Mouse (Mus musculus) forebrain, embryonic 16.5 days (tissue): ENCODE data around the gene Ceacam16. TPM values are rescaled to one million over a fixed set of nuclear protein-coding genes. Genes with fewer than 3 reads are reported as not detected.
A peak's percentile ranks its signal among the peaks of the same experiment; 100 is the strongest.

ENCODE experiments used
- ATAC-seq: fragments of 200-750 bp; cut with Nextera tagmentation; 2 replicates; pipeline ENCODE4 v1.8.0; 2017; ENCODE audit warnings: mild to moderate bottlenecking, moderate library complexity
- H3K27ac ChIP-seq: fragments of 300-500 bp; sonication (generic); 2 replicates; pipeline ENCODE4 v1.5.1; 2014; ENCODE audit warnings: low read length, control low read depth
- H3K27me3 ChIP-seq: fragments of 300-500 bp; sonication (generic); replicated peaks from 2 replicates; pipeline ENCODE4 v1.6.1; 2014; ENCODE audit warnings: low read length; ENCODE audit not compliant: control insufficient read depth, insufficient read depth
- H3K36me3 ChIP-seq: fragments of 300-500 bp; sonication (generic); 2 replicates; pipeline ENCODE4 v1.6.1; 2014; ENCODE audit not compliant: control insufficient read depth, insufficient read depth
- H3K4me1 ChIP-seq: fragments of 300-500 bp; sonication (generic); replicated peaks from 2 replicates; pipeline ENCODE4 v1.6.1; 2014; ENCODE audit warnings: low read length; ENCODE audit not compliant: control insufficient read depth, insufficient read depth
- H3K4me2 ChIP-seq: fragments of 300-500 bp; sonication (generic); 2 replicates; pipeline ENCODE4 v1.6.1; 2014; ENCODE audit warnings: mild to moderate bottlenecking, low read length, control low read depth
- H3K4me3 ChIP-seq: fragments of 300-500 bp; sonication (generic); replicated peaks from 2 replicates; pipeline ENCODE4 v1.5.1; 2014; ENCODE audit warnings: mild to moderate bottlenecking, low read length, control low read depth
- H3K9ac ChIP-seq: fragments of 300-500 bp; sonication (generic); replicated peaks from 2 replicates; pipeline ENCODE4 v1.6.1; 2014; ENCODE audit warnings: low read depth, low read length, control low read depth
- H3K9me3 ChIP-seq: fragments of 300-500 bp; sonication (generic); 2 replicates; pipeline ENCODE4 v1.6.1; 2016; ENCODE audit warnings: low read length; ENCODE audit not compliant: control insufficient read depth
- WGBS: fragments of 180-500 bp; shearing (Covaris S2); extraction: QIAGEN DNeasy Blood & Tissue Kit; methylation state at CpG from one replicate; pipeline ENCODE4 v1.1.7; 2014; 5-methylcytosine and 5-hydroxymethylcytosine counted together
- polyA plus RNA-seq: library from polyadenylated mRNA; unstranded; fragments of >200 nt; fragmentation: Nextera tagmentation; extraction: Ambion mirVana; gene quantifications from 2 replicates; pipeline ENCODE4 v1.2.1, GENCODE M21; 2015

Ceacam16 gene
- polyA plus RNA-seq, 1 experiment from 2014 or later, result 0.77 TPM

DNA sequence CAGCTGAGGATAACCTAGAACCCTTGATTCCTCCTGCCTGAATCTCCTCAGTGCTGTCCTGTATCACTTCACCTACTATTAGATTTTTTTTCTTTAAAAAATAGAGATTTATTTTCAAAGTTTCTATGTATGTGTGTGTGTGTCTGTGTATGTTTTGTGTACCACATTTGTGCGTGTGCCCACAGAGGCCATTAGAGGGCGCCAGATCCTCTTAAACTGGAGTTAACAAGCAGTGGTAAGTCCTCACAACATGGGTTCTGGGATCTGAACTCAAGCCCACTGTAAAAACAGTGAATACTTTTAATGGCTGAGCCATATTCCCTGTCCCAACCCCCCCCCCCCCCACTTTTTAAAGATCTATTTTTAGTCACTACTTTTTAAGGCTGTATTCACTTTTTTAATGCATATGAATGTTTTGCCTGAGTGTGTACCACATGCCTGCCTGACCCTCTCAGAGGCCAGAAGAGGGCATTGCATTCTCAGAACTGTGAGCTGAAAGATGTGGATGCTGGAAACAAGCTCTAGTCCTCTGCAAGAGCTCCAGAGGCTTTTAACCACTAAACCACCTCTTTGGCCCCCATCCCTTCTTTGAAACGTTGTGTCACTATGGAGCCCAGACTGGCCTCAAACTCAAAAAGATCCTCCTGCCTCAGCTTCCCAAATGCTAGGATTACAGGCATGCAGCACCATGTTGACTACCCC is 40.6 kb downstream of the Ceacam16 start:
- no peak for ATAC-seq
- peaks cover 2% of the 10 kb centered on the region; the same call in 1 of the 2 replicates for H3K9me3 ChIP-seq

GRCm38 (mm10) chr7:19818875-19819274 is 42.2 kb downstream of the Ceacam16 start:
- no peak overlapping the region for H3K4me2 ChIP-seq
- H3K27ac ChIP-seq, result no peak overlapping the region
- peaks cover 33% of the 10 kb centered on the region for H3K27me3 ChIP-seq
- H3K4me3 ChIP-seq, result no peak overlapping the region
- no peak overlapping the region for H3K9ac ChIP-seq
- H3K4me1 ChIP-seq, result peaks cover 22% of the 10 kb centered on the region
- WGBS, result 84% methylated on average over 7 of the region's 7 CpGs
- peaks cover 2% of the 10 kb centered on the region; the same call in 1 of the 2 replicates for H3K9me3 ChIP-seq
- ATAC-seq, result no peak
- no peaks in the 10 kb centered on the region for H3K36me3 ChIP-seq

More for the DNA sequence above, 40.6 kb downstream of the Ceacam16 start:
- Histone ChIP-seq H3K36me3 (no peaks in the 10 kb centered on the region), H3K9ac (no peak overlapping the region), H3K4me2 (no peak overlapping the region), H3K27ac (no peak overlapping the region), H3K4me3 (no peak overlapping the region), H3K4me1 (peaks cover 22% of the 10 kb centered on the region), H3K27me3 (peaks cover 36% of the 10 kb centered on the region)
- WGBS, result 77% methylated on average over 3 of the region's 3 CpGs

DNA sequence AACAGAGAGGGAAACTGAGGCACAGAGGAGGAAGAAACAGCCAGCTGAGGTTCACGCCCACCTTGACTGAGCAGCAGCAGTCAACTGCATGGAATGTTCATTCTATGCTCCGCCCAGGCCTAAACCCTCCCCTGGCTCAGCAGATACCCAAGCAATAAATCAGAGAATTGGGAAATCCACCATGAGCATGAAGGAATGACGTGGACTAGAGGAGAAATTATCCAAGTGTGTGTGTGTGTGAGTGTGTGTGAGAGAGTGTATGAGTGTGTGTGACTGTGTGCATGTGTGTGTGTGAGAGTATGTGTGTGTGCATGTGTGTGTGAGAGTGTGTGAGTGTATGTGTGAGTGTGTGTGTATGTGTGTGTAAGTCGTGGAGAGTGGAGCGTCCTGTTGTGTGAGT is 42.7 kb downstream of the Ceacam16 start:
- peaks cover 28% of the 10 kb centered on the region for H3K27me3 ChIP-seq
- WGBS, result 83% methylated on average over 5 of the region's 5 CpGs
- ATAC-seq, result no peak

GRCm38 (mm10) chr7:19817382-19818105 is 43.6 kb downstream of the Ceacam16 start:
- Histone ChIP-seq H3K4me2 (peak overlapping the region; percentile 28), H3K4me3 (no peak overlapping the region), H3K4me1 (peaks cover 20% of the 10 kb centered on the region), H3K27me3 (peaks cover 26% of the 10 kb centered on the region), H3K9ac (no peak overlapping the region; the same call in 1 of the 2 replicates), H3K36me3 (no peaks in the 10 kb centered on the region), H3K27ac (no peak overlapping the region), H3K9me3 (peaks cover 2% of the 10 kb centered on the region; the same call in 1 of the 2 replicates)
- WGBS, result 8% methylated on average over 15 of the region's 15 CpGs
- peak; percentile 15; the same call in 1 of the 2 replicates for ATAC-seq

More for the DNA sequence above, 42.7 kb downstream of the Ceacam16 start:
- Histone ChIP-seq H3K4me1 (peaks cover 22% of the 10 kb centered on the region), H3K4me2 (no peak overlapping the region), H3K27ac (no peak overlapping the region), H3K9ac (no peak overlapping the region), H3K4me3 (no peak overlapping the region), H3K36me3 (no peaks in the 10 kb centered on the region), H3K9me3 (peaks cover 2% of the 10 kb centered on the region; the same call in 1 of the 2 replicates)

DNA sequence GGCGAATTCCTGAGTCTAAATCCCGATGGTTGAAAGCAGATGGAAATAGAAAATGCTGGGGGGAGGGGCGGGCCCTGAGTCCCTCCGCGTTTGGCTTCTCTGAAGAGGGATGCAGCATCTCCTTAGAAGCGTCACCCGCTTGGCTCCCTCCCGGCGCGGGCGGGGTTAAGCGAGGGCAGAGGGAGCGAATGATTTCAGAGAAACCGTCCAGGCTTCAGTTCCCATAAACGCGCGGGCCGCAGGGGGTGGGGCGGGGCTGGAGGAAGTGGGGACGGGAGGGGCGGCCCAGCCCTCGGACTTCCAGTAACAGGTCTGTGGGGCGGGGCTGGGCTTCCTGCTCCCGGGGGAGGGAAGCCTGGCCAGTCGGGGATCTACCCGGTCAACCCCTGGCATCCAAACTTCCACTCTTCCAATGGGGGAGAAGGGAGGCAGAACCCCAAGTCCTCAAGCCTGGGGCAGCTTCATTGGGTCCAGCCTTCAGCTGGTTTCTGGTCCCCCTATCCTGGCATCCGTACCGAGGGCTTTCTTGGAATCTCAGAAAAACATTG is 44.8 kb downstream of the Ceacam16 start:
- peak overlapping the region; percentile 56 for H3K9ac ChIP-seq
- H3K4me2 ChIP-seq, result peak overlapping the region; percentile 69
- H3K36me3 ChIP-seq, result no peaks in the 10 kb centered on the region
- H3K4me1 ChIP-seq, result peaks cover 16% of the 10 kb centered on the region
- peaks cover 25% of the 10 kb centered on the region for H3K27me3 ChIP-seq
- under 1% methylated on average over 28 of the region's 28 CpGs for WGBS
- H3K9me3 ChIP-seq, result peaks cover 2% of the 10 kb centered on the region; the same call in 1 of the 2 replicates
- peak overlapping the region; percentile 47 for H3K4me3 ChIP-seq
- peak; percentile 56 for ATAC-seq
- H3K27ac ChIP-seq, result no peak overlapping the region

GRCm38 (mm10) chr7:19815296-19816223 is 45.5 kb downstream of the Ceacam16 start:
- no peak overlapping the region for H3K27ac ChIP-seq
- peak overlapping the region; percentile 69 for H3K4me2 ChIP-seq
- H3K4me3 ChIP-seq, result peak overlapping the region; percentile 47
- H3K9me3 ChIP-seq, result peaks cover 2% of the 10 kb centered on the region; the same call in 1 of the 2 replicates
- no peaks in the 10 kb centered on the region for H3K36me3 ChIP-seq
- peaks cover 21% of the 10 kb centered on the region for H3K4me1 ChIP-seq
- H3K27me3 ChIP-seq, result peaks cover 31% of the 10 kb centered on the region
- peak; percentile 49 for ATAC-seq
- 8% methylated on average over 17 of the region's 17 CpGs for WGBS
- H3K9ac ChIP-seq, result peak overlapping the region; percentile 56

DNA sequence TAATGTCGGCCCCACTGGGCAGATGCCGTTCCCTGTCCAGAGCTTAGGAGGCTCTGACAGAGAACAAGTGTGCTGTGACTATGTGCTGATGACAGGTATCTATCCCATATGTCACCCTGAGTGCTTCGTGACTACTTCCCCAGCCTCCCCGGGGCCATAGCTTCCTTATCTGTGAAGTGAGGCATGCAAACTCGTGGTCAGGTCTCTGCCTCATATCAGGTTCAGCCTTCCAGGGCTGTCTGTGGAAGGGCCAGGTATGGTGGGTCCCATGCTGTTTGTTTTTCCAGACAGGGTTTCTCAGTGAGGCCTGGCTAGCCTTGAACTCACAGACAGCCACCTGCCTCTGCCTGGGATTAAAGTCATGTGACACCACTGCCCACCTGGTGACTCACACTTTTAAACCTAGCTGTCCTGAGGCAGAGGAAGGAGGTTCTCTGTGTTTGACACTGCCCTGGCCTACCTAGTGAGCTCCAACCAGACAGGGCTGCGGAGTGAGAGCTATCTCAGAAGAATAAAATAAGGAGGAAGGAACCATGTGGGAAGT is 47.4 kb downstream of the Ceacam16 start:
- Histone ChIP-seq H3K9ac (no peak overlapping the region), H3K36me3 (no peaks in the 10 kb centered on the region), H3K9me3 (no peaks in the 10 kb centered on the region; the same call in 1 of the 2 replicates), H3K4me2 (no peak overlapping the region), H3K4me3 (no peak overlapping the region), H3K4me1 (peaks cover 21% of the 10 kb centered on the region), H3K27ac (no peak overlapping the region), H3K27me3 (peaks cover 46% of the 10 kb centered on the region)
- no peak for ATAC-seq
- 88% methylated on average over 6 of the region's 6 CpGs for WGBS

DNA sequence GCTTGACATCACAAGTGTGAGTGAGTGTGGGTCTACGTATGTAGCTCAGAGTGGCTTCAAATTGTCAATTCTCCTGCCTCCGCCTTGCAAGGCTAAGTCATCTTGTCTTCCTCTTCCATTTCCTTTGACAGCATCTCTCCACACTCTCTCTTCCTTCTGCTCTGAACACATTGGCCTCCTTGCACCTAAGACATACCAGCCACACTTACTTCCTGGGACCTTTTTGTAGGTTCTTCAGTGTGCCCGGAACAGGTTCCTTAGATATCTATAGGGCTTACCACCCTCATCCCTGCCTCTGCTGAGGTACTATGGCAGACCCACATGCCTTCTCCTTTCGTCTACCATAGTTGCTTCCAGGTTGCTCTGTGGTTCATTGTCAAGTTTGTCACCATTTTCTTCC is 47.9 kb downstream of the Ceacam16 start:
- no peak overlapping the region for H3K9ac ChIP-seq
- no peak overlapping the region for H3K4me2 ChIP-seq
- H3K27me3 ChIP-seq, result peaks cover 44% of the 10 kb centered on the region
- H3K27ac ChIP-seq, result no peak overlapping the region
- no peaks in the 10 kb centered on the region; the same call in 1 of the 2 replicates for H3K9me3 ChIP-seq
- WGBS, result 89% methylated on average over 4 of the region's 4 CpGs
- H3K36me3 ChIP-seq, result no peaks in the 10 kb centered on the region
- ATAC-seq, result no peak
- H3K4me1 ChIP-seq, result peaks cover 21% of the 10 kb centered on the region
- H3K4me3 ChIP-seq, result no peak overlapping the region
